Mouse (Mus musculus) adipocyte (in vitro differentiated cells): ENCODE results near the gene Rbbp5.

ENCODE experiments used
- DNase-seq: peaks from one replicate; pipeline ENCODE4 v3.0.0-alpha.2; 2016; ENCODE audit warnings: low spot score

Rbbp5 gene

GRCm38 (mm10) chr1:132541171-132541823 is 64.1 kb downstream of the Rbbp5 start:
- no peak for DNase-seq

GRCm38 (mm10) chr1:132541824-132542599 is 64.8 kb downstream of the Rbbp5 start:
- DNase-seq = no peak

- no peak for DNase-seq
Observed at GRCm38 (mm10) chr1:132542762-132543306, 65.7 kb downstream of the Rbbp5 start, which contains the start of gene Cntn2. Cntn2 (minus strand) TSS chr1:132543256.

- peak; percentile 29 for DNase-seq
Observed at GRCm38 (mm10) chr1:132543789-132544188, 66.6 kb downstream of the Rbbp5 start.
